Mouse (Mus musculus): ENCODE data around the gene Prkcb. TPM values are rescaled to one million over a fixed set of nuclear protein-coding genes. Genes with fewer than 3 reads are reported as not detected.

Prkcb gene
- polyA plus RNA-seq, 1 experiment: 2.3 TPM

GRCm38 (mm10) chr7:122317485-122317884 lies 28.9 kb downstream of the Prkcb start:
- H3K9me3 ChIP-seq (replicated peaks; ENCODE audit: control insufficient read depth, insufficient read depth, low read length, poor library complexity, severe bottlenecking): no peaks in the 10 kb centered on the region
- H3K27me3 ChIP-seq (ENCODE audit: control insufficient read depth, insufficient read depth, low read length, poor library complexity, severe bottlenecking): no peaks in the 10 kb centered on the region; the same call in 1 of the 2 replicates
- H3K4me1 ChIP-seq (ENCODE audit: control insufficient read depth, insufficient read depth, low read length): no peaks in the 10 kb centered on the region
- H3K4me3 ChIP-seq (ENCODE audit: low read depth, low read length): no peak overlapping the region
- TF ChIP-seq CTCF (IDR thresholded peaks at IDR 0.05; ENCODE audit: low read depth, low read length): no peak
- no peak for TF ChIP-seq POLR2A (IDR thresholded peaks at IDR 0.05; ENCODE audit: insufficient read depth, low read length)
- TF ChIP-seq EP300 (IDR thresholded peaks at IDR 0.05; ENCODE audit: insufficient read depth, low read depth, low read length): no peak
- no peaks in the 10 kb centered on the region for H3K36me3 ChIP-seq (ENCODE audit: control insufficient read depth, insufficient read depth, low read length, poor library complexity, severe bottlenecking)
- no peak overlapping the region for H3K27ac ChIP-seq (ENCODE audit: insufficient read depth, low read length)
- H3K9ac ChIP-seq (ENCODE audit: low read depth, poor library complexity, severe bottlenecking): no peak overlapping the region

GRCm38 (mm10) chr7:122319566-122319965 lies 31.0 kb downstream of the Prkcb start:
- TF ChIP-seq CTCF (IDR thresholded peaks at IDR 0.05; ENCODE audit: low read depth, low read length): no peak
- Histone ChIP-seq H3K9me3 (replicated peaks; ENCODE audit: control insufficient read depth, insufficient read depth, low read length, poor library complexity, severe bottlenecking) (no peaks in the 10 kb centered on the region), H3K36me3 (ENCODE audit: control insufficient read depth, insufficient read depth, low read length, poor library complexity, severe bottlenecking) (no peaks in the 10 kb centered on the region), H3K27ac (ENCODE audit: insufficient read depth, low read length) (no peak overlapping the region), H3K27me3 (ENCODE audit: control insufficient read depth, insufficient read depth, low read length, poor library complexity, severe bottlenecking) (no peaks in the 10 kb centered on the region; the same call in 1 of the 2 replicates), H3K9ac (ENCODE audit: low read depth, poor library complexity, severe bottlenecking) (no peak overlapping the region), H3K4me1 (ENCODE audit: control insufficient read depth, insufficient read depth, low read length) (no peaks in the 10 kb centered on the region), H3K4me3 (ENCODE audit: low read depth, low read length) (no peak overlapping the region)

GRCm38 (mm10) chr7:122320843-122321544 lies 32.4 kb downstream of the Prkcb start:
- peak; percentile 7 for TF ChIP-seq CTCF (IDR thresholded peaks at IDR 0.05; ENCODE audit: low read depth, low read length)
- no peak for TF ChIP-seq POLR2A (IDR thresholded peaks at IDR 0.05; ENCODE audit: insufficient read depth, low read length)
- H3K9me3 ChIP-seq (replicated peaks; ENCODE audit: control insufficient read depth, insufficient read depth, low read length, poor library complexity, severe bottlenecking): no peaks in the 10 kb centered on the region
- H3K27ac ChIP-seq (ENCODE audit: insufficient read depth, low read length): no peak overlapping the region
- H3K4me1 ChIP-seq (ENCODE audit: control insufficient read depth, insufficient read depth, low read length): no peaks in the 10 kb centered on the region
- H3K4me3 ChIP-seq (ENCODE audit: low read depth, low read length): no peak overlapping the region
- H3K36me3 ChIP-seq (ENCODE audit: control insufficient read depth, insufficient read depth, low read length, poor library complexity, severe bottlenecking): no peaks in the 10 kb centered on the region
- no peak overlapping the region for H3K9ac ChIP-seq (ENCODE audit: low read depth, poor library complexity, severe bottlenecking)
- H3K27me3 ChIP-seq (ENCODE audit: control insufficient read depth, insufficient read depth, low read length, poor library complexity, severe bottlenecking): no peaks in the 10 kb centered on the region; the same call in 1 of the 2 replicates

- Histone ChIP-seq H3K4me3 (ENCODE audit: low read depth, low read length) (no peak overlapping the region), H3K27ac (ENCODE audit: insufficient read depth, low read length) (no peak overlapping the region), H3K9me3 (replicated peaks; ENCODE audit: control insufficient read depth, insufficient read depth, low read length, poor library complexity, severe bottlenecking) (no peaks in the 10 kb centered on the region), H3K9ac (ENCODE audit: low read depth, poor library complexity, severe bottlenecking) (no peak overlapping the region), H3K4me1 (ENCODE audit: control insufficient read depth, insufficient read depth, low read length) (no peaks in the 10 kb centered on the region), H3K27me3 (ENCODE audit: control insufficient read depth, insufficient read depth, low read length, poor library complexity, severe bottlenecking) (no peaks in the 10 kb centered on the region; the same call in 1 of the 2 replicates), H3K36me3 (ENCODE audit: control insufficient read depth, insufficient read depth, low read length, poor library complexity, severe bottlenecking) (no peaks in the 10 kb centered on the region)
- TF ChIP-seq POLR2A (IDR thresholded peaks at IDR 0.05; ENCODE audit: insufficient read depth, low read length) (no peak), CTCF (IDR thresholded peaks at IDR 0.05; ENCODE audit: low read depth, low read length) (no peak), EP300 (IDR thresholded peaks at IDR 0.05; ENCODE audit: insufficient read depth, low read depth, low read length) (no peak)
Observed at GRCm38 (mm10) chr7:122322038-122322690, 33.6 kb downstream of the Prkcb start.

DNA sequence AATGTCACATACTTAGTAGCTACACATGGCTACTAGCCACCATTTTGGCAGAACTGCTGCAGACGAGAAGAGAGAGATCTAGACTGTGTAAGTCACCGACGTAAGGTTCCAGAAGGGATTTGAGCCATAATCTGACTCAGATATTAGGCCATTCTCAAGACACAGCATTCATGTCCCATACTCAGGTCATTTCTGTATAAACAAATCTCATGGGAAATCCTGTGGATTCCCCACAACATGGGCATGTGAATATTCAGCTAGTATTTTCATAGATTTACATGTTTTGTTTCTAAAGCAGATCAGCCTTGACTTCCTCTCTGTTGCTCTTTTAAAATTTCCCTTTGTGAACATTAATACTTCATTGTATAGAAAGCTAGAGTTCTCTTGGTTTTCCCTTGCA lies 39.4 kb downstream of the Prkcb start:
- Histone ChIP-seq H3K27me3 (ENCODE audit: control insufficient read depth, insufficient read depth, low read length, poor library complexity, severe bottlenecking) (no peaks in the 10 kb centered on the region), H3K4me1 (ENCODE audit: control insufficient read depth, insufficient read depth, low read length) (no peaks in the 10 kb centered on the region), H3K9me3 (replicated peaks; ENCODE audit: control insufficient read depth, insufficient read depth, low read length, poor library complexity, severe bottlenecking) (no peaks in the 10 kb centered on the region), H3K36me3 (ENCODE audit: control insufficient read depth, insufficient read depth, low read length, poor library complexity, severe bottlenecking) (no peaks in the 10 kb centered on the region), H3K9ac (ENCODE audit: low read depth, poor library complexity, severe bottlenecking) (no peak overlapping the region), H3K4me3 (ENCODE audit: low read depth, low read length) (no peak overlapping the region), H3K27ac (ENCODE audit: insufficient read depth, low read length) (no peak overlapping the region)
- no peak for TF ChIP-seq CTCF (IDR thresholded peaks at IDR 0.05; ENCODE audit: low read depth, low read length)
- no peak for TF ChIP-seq EP300 (IDR thresholded peaks at IDR 0.05; ENCODE audit: insufficient read depth, low read depth, low read length)
- TF ChIP-seq POLR2A (IDR thresholded peaks at IDR 0.05; ENCODE audit: insufficient read depth, low read length): no peak

GRCm38 (mm10) chr7:122328466-122328865 lies 39.9 kb downstream of the Prkcb start:
- Histone ChIP-seq H3K4me3 (ENCODE audit: low read depth, low read length) (no peak overlapping the region), H3K27ac (ENCODE audit: insufficient read depth, low read length) (no peak overlapping the region), H3K27me3 (ENCODE audit: control insufficient read depth, insufficient read depth, low read length, poor library complexity, severe bottlenecking) (no peaks in the 10 kb centered on the region), H3K36me3 (ENCODE audit: control insufficient read depth, insufficient read depth, low read length, poor library complexity, severe bottlenecking) (no peaks in the 10 kb centered on the region), H3K4me1 (ENCODE audit: control insufficient read depth, insufficient read depth, low read length) (no peaks in the 10 kb centered on the region), H3K9ac (ENCODE audit: low read depth, poor library complexity, severe bottlenecking) (no peak overlapping the region), H3K9me3 (replicated peaks; ENCODE audit: control insufficient read depth, insufficient read depth, low read length, poor library complexity, severe bottlenecking) (no peaks in the 10 kb centered on the region)
- no peak for TF ChIP-seq CTCF (IDR thresholded peaks at IDR 0.05; ENCODE audit: low read depth, low read length)
- TF ChIP-seq EP300 (IDR thresholded peaks at IDR 0.05; ENCODE audit: insufficient read depth, low read depth, low read length): no peak
- no peak for TF ChIP-seq POLR2A (IDR thresholded peaks at IDR 0.05; ENCODE audit: insufficient read depth, low read length)
